Mouse (Mus musculus) heart, embryonic 11.5 days (tissue): ENCODE results near the gene Gm3047. TPM values are rescaled to one million over a fixed set of nuclear protein-coding genes. Genes with fewer than 3 reads are reported as not detected.
"Not testable (repeated sequence)": the region's sequence is repeated elsewhere in the genome, so short reads cannot be mapped to it uniquely, and the experiment has no call there.

Experiments used
- ATAC-seq: fragments of 200-750 bp; cut with Nextera tagmentation; replicated peaks from 2 replicates; pipeline ENCODE4 v1.8.0; 2017; ENCODE audit warnings: moderate library complexity; ENCODE audit not compliant: insufficient number of reproducible peaks, low FRiP score, low TSS enrichment
- H3K27ac ChIP-seq: fragments of 300-500 bp; sonication (generic); 2 replicates; pipeline ENCODE4 v1.5.1; 2014; ENCODE audit warnings: mild to moderate bottlenecking, low read depth, low read length
- H3K27me3 ChIP-seq: fragments of 300-500 bp; sonication (generic); 2 replicates; pipeline ENCODE4 v1.6.1; 2014; ENCODE audit warnings: mild to moderate bottlenecking, low read length, mixed read lengths; ENCODE audit not compliant: control insufficient read depth, insufficient read depth
- H3K36me3 ChIP-seq: fragments of 300-500 bp; sonication (generic); 2 replicates; pipeline ENCODE4 v1.6.1; 2014; ENCODE audit warnings: mild to moderate bottlenecking, low read length, moderate library complexity, mixed read lengths; ENCODE audit not compliant: control insufficient read depth, insufficient read depth
- H3K4me1 ChIP-seq: fragments of 300-500 bp; sonication (generic); 2 replicates; pipeline ENCODE4 v1.6.1; 2014; ENCODE audit warnings: low read length; ENCODE audit not compliant: control insufficient read depth, insufficient read depth
- H3K4me2 ChIP-seq: fragments of 300-500 bp; sonication (generic); 2 replicates; pipeline ENCODE4 v1.6.1; 2014; ENCODE audit warnings: mild to moderate bottlenecking, moderate library complexity
- H3K4me3 ChIP-seq: fragments of 300-500 bp; sonication (generic); 2 replicates; pipeline ENCODE4 v1.5.1; 2014; ENCODE audit warnings: low read depth, low read length
- H3K9ac ChIP-seq: fragments of 300-500 bp; sonication (generic); 2 replicates; pipeline ENCODE4 v1.6.1; 2014; ENCODE audit warnings: mild to moderate bottlenecking, low read depth, low read length, moderate library complexity
- H3K9me3 ChIP-seq: fragments of 300-500 bp; sonication (generic); replicated peaks from 2 replicates; pipeline ENCODE4 v1.6.1; 2016; ENCODE audit warnings: low read length; ENCODE audit not compliant: control insufficient read depth
- WGBS: fragments of 180-500 bp; shearing (Covaris S2); extraction: QIAGEN DNeasy Blood & Tissue Kit; methylation state at CpG from one replicate; pipeline ENCODE4 v1.1.7; 2014; ENCODE audit not compliant: insufficient replicate concordance; 5-methylcytosine and 5-hydroxymethylcytosine counted together
- polyA plus RNA-seq: library from polyadenylated mRNA; unstranded; fragments of >200 nt; fragmentation: Nextera tagmentation; extraction: Ambion mirVana; gene quantifications from 2 replicates; pipeline ENCODE4 v1.2.1, GENCODE M21; 2014

The Gm3047 gene
- polyA plus RNA-seq = not detected in 2 replicates

DNA sequence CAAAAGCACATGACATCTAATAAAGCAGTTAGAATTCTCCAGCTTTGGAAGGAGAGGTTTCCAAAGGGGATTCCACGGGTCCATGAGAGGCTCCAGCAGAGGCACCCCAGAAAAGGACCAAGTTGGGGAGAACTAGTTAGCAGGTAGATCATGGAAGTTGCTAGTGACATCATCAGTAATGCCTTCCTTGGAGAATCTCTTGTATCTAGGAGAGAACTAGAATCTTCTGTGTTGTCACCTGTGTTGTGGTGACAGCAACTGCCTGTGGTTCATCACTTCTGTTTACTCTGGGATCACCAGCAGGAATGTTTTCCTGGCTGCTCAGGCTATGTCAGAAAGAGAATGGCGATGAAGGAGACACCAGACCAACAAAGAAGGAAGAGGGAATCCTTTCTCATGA lies at the start of gene Gm3047:
TSS of gene Gm3047 (plus strand) at position 301 of the 400 bp plus-strand sequence.
- H3K4me2 ChIP-seq, H3K27ac ChIP-seq, H3K27me3 ChIP-seq, H3K9ac ChIP-seq, H3K4me3 ChIP-seq, H3K9me3 ChIP-seq, H3K4me1 ChIP-seq, ATAC-seq, H3K36me3 ChIP-seq: not testable (repeated sequence)
- no CpG with 5 or more reads among the region's 2 CpGs for WGBS

Other genes starting within 250 kb of the Gm3047 start
- not detected in 2 replicates for gene Gm3149, start 238.1 kb upstream of the Gm3047 start, polyA plus RNA-seq
- 0.14 and 0.42 TPM in 2 replicates for gene 2610042L04Rik, start 220.6 kb upstream of the Gm3047 start, polyA plus RNA-seq
- not detected in 2 replicates for gene Gm3159, start 157.9 kb upstream of the Gm3047 start, polyA plus RNA-seq
- gene Gm3164, start 140.0 kb upstream of the Gm3047 start, polyA plus RNA-seq = 0.83 and 0.89 TPM in 2 replicates
- gene Gm3173, start 124.4 kb upstream of the Gm3047 start, polyA plus RNA-seq = 0.65 TPM in 1 of 2 replicates, not detected in the other
- not detected in 2 replicates for gene Gm3182, start 73.7 kb upstream of the Gm3047 start, polyA plus RNA-seq
- gene Gm8159, start 76.9 kb downstream of the Gm3047 start, polyA plus RNA-seq = 0.20 TPM in 1 of 2 replicates, not detected in the other
- gene Gm3239, start 108.8 kb downstream of the Gm3047 start, polyA plus RNA-seq = 0.79 and 1.2 TPM in 2 replicates
- gene Gm7876, start 153.8 kb downstream of the Gm3047 start, polyA plus RNA-seq = 0.20 TPM in 1 of 2 replicates, not detected in the other
- 0.70 and 0.77 TPM in 2 replicates for gene Gm3252, start 171.4 kb downstream of the Gm3047 start, polyA plus RNA-seq
- not detected in 2 replicates for gene Gm9602, start 220.9 kb downstream of the Gm3047 start, polyA plus RNA-seq